15 mouse cellular contexts compared by ENCODE assay signal in genomic region chr2:151988978-151989377, GRCm38 (mm10).
"Had no signal": no experiment of that assay in that cellular context is flagged by ENCODE, and none has a peak within 500 bp of the region (broad histone marks: within the 10 kb centered on the region; RNA-seq: fewer than 3 reads in every experiment).

No protein-coding gene starts in this region.

- H3K4me3 ChIP-seq: intestine, embryonic 15.5 days; limb, embryonic 10.5 days; liver, embryonic 15.5 days; myocyte; neural tube, embryonic 12.5 days had no signal

- DNase-seq: kidney, adult 18-20 months; layer of hippocampus, adult 9-11 months; lung, adult 2 months; lung, postnatal 14 days; midbrain, embryonic 14.5 days; right cerebral cortex, postnatal 4 days; spleen, adult 18-20 months; thymus, adult 2 months; thymus, postnatal 36 days had no signal

- H3K36me3 ChIP-seq: intestine, embryonic 15.5 days; limb, embryonic 10.5 days; liver, embryonic 15.5 days; neural tube, embryonic 12.5 days had no signal

- ATAC-seq: intestine, embryonic 15.5 days had no signal

- H3K27ac ChIP-seq: intestine, embryonic 15.5 days; limb, embryonic 10.5 days; liver, embryonic 15.5 days; macrophage; neural tube, embryonic 12.5 days had no signal

- H3K27me3 ChIP-seq: intestine, embryonic 15.5 days; neural tube, embryonic 12.5 days had no signal

- H3K4me1 ChIP-seq: intestine, embryonic 15.5 days had no signal

- H3K9me3 ChIP-seq: intestine, embryonic 15.5 days; limb, embryonic 10.5 days; liver, embryonic 15.5 days; neural tube, embryonic 12.5 days had no signal
